ENCODE assay signal across 1 mouse cellular context in the genomic region with DNA sequence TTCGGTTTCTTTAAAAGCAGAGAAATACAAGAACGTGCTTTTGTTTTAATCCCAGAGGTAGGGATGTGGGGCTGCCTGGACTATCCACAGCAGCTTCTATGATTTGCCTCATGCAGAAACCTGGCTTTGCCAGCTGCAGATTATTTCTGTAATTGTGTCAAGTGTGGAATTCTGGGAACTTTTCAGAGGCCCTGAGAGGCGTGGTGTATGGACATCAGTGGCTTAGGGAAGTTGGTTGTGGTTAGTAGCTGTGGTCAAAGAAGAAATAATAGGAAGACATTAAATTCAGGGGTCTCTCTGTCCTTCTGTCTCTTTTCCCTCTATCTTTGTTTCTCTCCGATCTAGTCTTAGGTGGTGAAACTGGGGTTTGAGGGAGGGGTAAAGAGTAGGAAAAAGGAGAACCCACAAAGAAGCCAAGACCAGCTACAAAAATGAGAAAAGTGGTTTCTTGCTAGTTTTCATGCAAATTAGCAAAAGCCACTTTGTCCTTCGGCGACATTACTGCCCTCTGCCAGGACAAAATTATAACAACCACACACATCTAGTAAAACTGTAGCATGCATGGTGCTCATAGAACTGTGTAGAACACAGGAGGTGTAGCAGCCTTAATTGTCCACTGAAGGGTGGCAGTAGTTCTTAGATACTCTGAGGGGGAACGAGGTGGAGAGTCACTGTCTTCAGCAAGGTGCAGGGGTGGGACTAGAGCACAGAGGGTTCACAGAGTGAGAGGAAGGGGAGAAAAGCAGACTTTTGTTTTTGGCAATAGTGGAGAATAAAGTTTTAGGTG.
TF ChIP-seq lines count a peak whose summit lies in the region.

No protein-coding gene starts in this region.

TF ChIP-seq in CH12.LX, 34 proteins besides CTCF, POLR2A, EP300 and RAD21 (continued from another document):
- TF ChIP-seq POLR2AphosphoS2 (IDR thresholded peaks at IDR 0.05; ENCODE audit: low read depth, low read length) (no peak), E2F4 (IDR thresholded peaks at IDR 0.05; ENCODE audit: insufficient replicate concordance, low read depth, low read length) (no peak), IRF4 (IDR thresholded peaks at IDR 0.05; ENCODE audit: low read depth, low read length) (peak; percentile 46; the same call in 1 of the 2 replicates), BHLHE40 (IDR thresholded peaks at IDR 0.05; ENCODE audit: low read depth, low read length) (peak; percentile 11; the same call in 1 of the 2 replicates), TCF12 (IDR thresholded peaks at IDR 0.05; ENCODE audit: low read depth, low read length) (no peak), NRF1 (IDR thresholded peaks at IDR 0.05; ENCODE audit: low read depth, low read length) (no peak), RCOR1 (conservative IDR thresholded peaks at IDR 0.05; ENCODE audit: low read depth, low read length) (0 out of 2 replicates have a peak, but pooled peaks have one; percentile 7)
